Mouse (Mus musculus): ENCODE data around the gene Olfr983.

DNA sequence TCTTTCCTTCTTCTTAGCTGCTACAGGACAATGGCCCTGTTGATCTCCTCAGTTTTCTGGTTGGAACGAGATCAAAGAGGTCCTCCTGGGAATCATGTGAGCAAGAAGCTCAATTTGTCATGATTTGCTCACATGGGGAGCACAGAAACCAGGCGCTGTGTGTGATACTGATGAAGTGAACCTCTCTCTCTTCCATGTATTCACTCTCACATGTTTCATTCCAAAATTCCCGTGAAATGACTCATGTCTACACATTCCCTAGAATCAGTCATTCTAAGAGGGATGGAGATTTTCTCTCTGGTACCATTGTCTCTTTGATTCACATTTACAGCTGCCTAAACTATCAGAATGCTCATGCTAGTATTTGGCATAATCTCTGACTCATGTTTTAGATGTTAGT is 1.4 kb upstream of the Olfr983 start:
- no peak for TF ChIP-seq CTCF (IDR thresholded peaks at IDR 0.05; ENCODE audit: low read depth)
- TF ChIP-seq EP300 (optimal IDR thresholded peaks at IDR 0.05) = no peak
